Mouse (Mus musculus) ZHBTc4 (cell line): Measurements from ENCODE around the gene Tnnc2.

Experiments
- DNase-seq: peaks from one replicate; pipeline ENCODE4 v3.0.0-alpha.2; 2011; ENCODE audit warnings: low read depth, low spot score

Gene Tnnc2

GRCm38 (mm10) chr2:164795868-164796267 is 16.1 kb upstream of the Tnnc2 start:
- DNase-seq, result no peak

DNA sequence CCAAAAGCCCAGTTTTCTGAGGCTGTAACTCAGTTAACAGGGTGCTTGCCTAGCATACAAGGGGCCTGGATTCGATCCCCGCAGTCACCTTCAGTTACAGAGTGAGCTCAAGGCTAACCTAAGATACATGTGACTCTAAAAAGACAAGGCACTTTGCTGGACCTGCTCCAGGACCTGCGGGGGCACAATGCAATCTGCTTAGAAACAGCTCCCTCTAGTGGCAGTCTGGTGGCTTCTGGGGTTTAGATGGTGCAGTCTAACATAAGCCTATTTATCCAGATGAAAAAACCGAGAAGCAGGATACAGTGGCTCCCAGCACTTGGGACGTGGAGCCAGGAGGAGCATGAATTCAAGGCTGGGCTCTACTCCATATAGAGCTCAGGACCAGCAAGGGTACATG is 14.5 kb upstream of the Tnnc2 start:
- peak; percentile 91 for DNase-seq

GRCm38 (mm10) chr2:164793772-164794171 is 14.0 kb upstream of the Tnnc2 start:
- peak; percentile 62 for DNase-seq

DNA sequence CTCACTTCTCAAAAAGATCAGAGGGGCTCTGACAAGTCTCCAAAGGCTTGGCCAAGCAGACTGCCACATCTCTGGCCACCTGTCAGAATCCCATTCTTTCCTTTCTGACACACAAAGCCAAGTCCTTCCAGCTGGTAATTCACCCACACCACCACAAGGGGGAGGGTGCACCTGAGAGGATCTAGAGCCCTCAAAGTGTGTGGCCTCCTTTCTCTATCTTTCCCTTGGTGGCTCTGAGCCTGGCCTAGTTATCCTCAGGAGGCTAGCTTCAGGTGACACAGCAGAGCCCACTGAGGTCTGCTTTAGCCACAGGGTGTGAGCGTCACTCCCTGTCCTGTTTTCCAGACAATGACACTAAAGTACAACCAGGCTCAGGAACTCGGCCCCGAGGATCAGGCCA is 13.5 kb upstream of the Tnnc2 start:
- peak; percentile 90 for DNase-seq

GRCm38 (mm10) chr2:164792400-164793190 is 12.8 kb upstream of the Tnnc2 start:
- no peak for DNase-seq

GRCm38 (mm10) chr2:164791841-164792261 is 12.1 kb upstream of the Tnnc2 start:
- no peak for DNase-seq

GRCm38 (mm10) chr2:164790451-164790850 is 10.7 kb upstream of the Tnnc2 start:
- DNase-seq, result no peak

GRCm38 (mm10) chr2:164788411-164788810 is 8.6 kb upstream of the Tnnc2 start:
- peak; percentile 54 for DNase-seq

DNA sequence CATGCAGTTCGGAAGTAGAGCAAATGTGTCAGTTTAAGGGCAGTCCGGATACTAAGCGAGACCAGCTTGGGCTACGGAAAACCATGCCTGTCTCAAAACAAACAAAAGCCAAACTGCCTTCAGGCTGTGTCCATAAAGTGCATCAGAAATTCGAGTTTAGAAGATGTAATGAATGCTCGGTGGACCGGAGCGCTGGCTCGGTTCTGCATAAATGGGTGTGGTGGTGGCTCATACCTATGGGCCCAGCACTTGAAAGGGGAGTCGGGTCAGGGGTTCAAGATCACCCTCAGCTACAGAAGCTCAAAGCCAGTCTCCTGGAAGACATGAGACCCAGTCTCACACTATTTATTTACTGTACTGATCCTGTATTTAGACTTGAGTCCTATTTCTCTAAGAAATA is 8.0 kb upstream of the Tnnc2 start:
- DNase-seq, result no peak

DNA sequence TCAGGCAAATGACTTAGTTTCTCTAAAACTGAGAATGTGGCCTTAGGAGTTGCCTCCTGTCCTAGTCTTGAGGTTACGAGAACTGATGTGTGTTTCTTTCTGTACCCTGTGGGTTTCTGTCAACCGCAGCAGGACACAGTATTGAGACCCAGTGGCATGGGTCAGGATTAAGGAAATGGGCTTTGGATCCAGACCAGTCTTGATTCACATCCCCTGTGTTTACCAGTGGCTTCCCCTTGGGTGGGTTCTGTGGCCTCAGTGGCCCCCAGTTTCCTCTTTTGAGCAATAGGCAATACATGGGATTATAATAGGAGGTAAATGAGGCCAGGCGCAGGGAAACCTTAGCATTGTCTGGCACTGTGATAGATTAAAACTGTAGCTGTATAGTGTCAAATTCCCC is 7.3 kb upstream of the Tnnc2 start:
- no peak for DNase-seq

DNA sequence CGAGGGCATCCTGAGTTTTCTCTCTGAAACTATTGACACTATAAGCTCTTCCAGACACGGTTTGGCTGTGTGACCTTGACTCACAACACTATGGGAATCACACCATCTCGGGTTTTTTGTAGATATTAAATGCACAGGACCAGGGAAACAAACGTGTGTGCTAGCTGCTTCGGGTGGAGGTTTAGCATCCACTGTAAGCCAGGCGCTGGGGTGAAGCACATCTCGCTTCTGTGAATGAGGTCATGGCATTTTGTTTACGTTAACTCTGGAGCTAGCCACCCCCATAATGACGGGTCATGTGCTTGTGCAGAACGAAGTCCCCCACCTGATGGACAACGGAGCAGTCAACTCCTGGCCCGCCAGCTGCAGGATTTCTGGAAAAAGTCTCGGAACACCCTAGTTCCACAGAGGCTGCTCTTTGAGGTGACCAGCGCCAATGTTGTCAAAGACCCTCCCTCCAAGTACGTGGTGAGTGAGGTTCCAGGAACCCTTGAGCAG is 6.7 kb upstream of the Tnnc2 start:
- DNase-seq, result no peak

- DNase-seq, result peak; percentile 83
Measured at GRCm38 (mm10) chr2:164785481-164786387, 6.0 kb upstream of the Tnnc2 start, which contains the start of gene Snx21. Snx21 (plus strand) TSS chr2:164785823.

GRCm38 (mm10) chr2:164784869-164785420 is 5.2 kb upstream of the Tnnc2 start:
- no peak for DNase-seq

DNA sequence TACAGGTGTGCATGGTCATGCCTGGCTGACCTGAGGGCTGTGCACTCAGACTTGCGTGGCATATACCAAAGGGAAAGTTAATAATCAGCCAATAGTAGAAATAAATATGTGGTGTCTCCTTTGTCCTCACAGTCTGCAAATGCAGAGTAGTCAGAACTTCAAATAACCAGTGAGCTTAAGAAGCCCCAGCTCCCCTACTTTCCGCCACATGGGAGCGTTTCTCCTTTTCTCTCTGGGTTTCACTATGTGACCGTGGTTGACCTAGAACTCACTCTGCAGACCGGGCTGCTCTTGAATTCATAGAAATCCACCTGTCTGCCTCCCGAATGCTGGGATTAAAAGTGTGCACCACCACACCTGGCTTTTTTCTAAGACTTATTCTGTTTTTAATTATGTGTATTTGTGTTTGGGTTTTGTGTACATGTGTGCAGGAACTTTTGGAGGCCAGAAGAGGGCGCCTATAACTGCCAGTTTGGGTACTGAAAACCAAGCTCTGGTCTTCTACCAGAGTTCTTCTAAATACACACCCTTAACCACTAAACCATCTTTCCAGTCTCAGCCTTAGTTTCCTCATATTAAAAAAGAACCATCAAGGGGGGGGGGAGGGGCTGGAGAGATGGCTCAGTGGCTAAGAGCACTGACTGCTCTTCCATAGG is 4.3 kb upstream of the Tnnc2 start:
- DNase-seq, result peak; percentile 80

GRCm38 (mm10) chr2:164781876-164782275 is 2.1 kb upstream of the Tnnc2 start:
- DNase-seq, result no peak

GRCm38 (mm10) chr2:164778809-164779208 is 958 bp downstream of the Tnnc2 start:
- no peak for DNase-seq

GRCm38 (mm10) chr2:164778015-164778287 is 1.8 kb downstream of the Tnnc2 start:
- no peak for DNase-seq

DNA sequence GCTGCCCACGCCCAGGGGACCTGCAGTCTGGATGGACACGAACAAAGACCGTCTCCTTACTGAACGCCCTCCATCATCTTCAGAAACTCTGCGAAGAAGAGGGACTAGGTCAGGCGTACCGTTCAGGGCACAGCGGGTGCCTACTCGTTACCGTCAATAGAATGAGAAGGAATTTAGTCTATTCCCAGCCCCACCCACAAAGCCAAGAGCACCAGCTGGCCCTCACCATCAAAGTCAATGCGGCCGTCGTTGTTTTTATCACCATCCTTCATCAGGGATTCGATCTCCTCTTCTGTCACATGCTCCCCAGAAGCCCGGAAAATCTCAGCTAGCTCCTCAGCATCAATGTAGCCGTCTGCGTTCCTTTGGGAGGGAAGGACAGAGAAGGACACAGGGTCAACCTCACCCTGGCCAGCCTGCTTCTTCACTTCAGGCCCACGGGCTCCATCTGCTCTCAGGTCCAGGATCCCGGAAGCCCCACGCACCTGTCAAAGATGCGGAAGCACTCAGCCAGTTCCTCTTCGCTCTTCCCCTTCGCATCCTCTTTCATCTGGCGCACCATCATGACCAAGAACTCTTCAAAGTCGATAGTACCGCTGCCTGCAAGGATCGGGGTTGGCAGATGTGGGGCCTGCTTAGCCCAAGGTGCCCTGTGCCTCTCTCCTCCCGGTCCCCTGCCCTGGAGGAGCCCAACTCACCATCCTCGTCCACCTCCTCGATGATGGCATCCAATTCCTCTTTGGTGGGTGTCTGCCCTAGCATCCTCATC is 2.3 kb downstream of the Tnnc2 start:
- peak; percentile 78 for DNase-seq

DNA sequence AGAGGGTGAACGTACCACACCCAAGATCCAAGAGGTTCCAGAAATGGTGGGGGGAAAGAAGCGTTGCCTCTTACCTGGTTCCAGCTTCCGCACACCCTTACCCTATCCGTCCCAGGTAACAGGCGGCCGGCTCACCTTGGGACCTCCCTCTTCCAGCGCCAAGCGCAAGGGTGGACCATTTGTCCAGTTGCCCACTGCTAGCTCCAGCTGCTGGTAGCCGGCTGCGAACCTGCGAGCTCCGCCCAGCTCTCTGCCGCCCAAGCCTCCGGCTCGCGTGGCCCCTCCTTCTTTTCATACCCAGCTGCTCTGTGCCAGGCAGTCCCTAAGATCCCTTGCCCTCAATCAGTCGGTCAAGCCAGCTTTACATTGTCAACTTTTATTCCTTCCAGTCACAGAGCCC is 3.0 kb downstream of the Tnnc2 start:
- DNase-seq, result no peak

GRCm38 (mm10) chr2:164776130-164776529 is 3.6 kb downstream of the Tnnc2 start:
- DNase-seq, result no peak

GRCm38 (mm10) chr2:164773989-164774364 is 5.8 kb downstream of the Tnnc2 start:
- DNase-seq, result peak; percentile 39
